Mouse (Mus musculus) retina, postnatal 1 day (tissue): ENCODE results near the gene Dab2ip.

Source experiments
- DNase-seq: peaks from one replicate; pipeline ENCODE4 v3.0.0-alpha.2; 2012

Dab2ip gene

DNA sequence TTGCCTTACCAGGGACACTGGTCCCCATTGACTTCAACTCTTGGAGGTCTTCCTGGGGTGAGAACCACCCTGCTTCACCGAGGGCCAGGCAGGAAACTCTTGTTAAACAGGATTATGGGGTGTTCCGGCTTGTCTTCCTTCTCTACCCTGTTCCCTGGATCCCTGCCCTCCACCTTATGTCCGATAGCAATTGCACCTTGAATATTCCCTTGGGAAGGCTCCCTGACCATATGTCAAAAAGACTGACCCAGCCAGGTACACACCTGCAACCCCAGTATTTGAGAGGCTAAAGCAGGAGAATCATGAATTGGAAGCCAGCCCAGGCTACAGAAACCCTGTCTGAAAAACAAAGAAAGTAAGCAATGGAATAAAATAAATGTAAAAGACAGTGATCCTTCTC is 40.8 kb downstream of the Dab2ip start:
- DNase-seq, result no peak

DNA sequence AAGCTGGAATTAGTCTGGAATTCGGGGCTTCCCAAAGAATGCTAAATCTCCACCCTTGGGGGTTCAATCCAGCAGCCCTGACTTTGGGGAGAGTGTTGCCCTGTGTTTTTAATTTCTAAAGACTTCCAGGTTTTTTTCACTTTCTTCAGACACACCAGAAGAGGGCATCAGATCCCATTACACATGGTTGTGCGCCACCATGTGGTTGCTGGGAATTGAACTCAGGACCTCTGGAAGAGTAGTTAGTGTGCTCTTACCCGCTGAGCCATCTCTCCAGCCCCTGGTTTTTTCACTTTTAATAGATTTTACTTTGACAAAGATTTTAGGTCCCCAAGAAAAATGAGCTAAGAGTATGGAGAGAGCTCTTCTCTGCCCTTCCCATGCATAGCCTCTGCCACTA is 43.6 kb downstream of the Dab2ip start:
- no peak for DNase-seq

DNA sequence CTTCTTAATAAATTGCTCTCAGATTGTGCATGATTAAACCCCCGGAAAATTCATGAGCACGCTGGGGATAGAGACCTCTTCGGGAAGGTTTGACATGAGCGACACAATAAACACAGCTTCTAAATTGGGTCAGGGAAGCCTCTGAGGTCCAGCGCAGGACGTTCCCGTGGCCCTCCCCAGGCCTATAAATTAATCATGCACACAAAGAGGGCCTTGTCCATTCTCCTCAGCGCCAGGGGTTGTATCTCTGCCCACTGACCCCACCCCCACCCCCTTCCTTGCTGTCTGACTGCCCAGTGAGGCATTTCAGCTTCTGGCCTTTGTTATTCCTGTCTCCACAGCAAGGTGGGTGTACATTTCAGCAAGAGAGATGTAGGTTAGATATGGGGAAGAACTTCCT is 49.4 kb downstream of the Dab2ip start:
- DNase-seq, result peak; percentile 94

DNA sequence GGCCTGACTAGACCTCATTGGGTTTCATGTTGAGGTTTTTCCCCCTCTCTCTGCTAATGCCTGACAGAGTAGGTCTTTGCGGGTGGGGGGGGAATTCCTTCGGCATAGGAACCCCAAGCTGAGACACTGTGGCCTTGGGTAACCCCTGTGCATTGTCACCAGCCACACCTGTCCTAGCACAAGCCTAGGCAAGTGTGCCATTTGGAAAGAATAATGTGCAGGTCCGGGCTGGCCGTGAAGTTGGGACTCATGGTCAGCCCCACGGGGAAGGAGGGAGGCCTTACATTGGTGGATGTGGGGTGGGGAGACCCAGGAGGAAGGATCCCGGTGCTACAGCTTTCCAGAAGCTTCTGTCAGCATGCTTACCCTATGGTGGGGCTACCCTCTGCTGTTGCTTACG is 50.8 kb downstream of the Dab2ip start:
- DNase-seq, result no peak

DNA sequence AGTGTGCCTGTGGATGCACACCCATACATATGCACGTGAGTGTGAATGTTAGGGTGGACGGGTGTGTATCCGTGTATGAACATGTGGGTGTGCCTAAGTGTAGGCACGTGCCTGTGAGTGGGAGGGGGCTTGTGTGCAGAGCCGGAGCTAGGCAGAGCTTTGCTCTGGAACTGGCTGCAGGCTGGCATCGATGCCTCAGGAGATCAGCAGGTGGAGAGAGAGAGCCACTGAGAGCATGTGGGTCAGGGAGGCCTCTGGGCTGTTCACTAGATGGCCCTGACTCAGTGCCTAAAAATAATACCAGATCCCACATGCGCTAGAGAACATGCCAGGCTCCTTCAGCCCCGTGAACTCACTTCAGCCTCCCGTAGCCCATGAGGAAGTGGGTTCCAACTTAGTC is 51.3 kb downstream of the Dab2ip start:
- DNase-seq, result peak; percentile 76

DNA sequence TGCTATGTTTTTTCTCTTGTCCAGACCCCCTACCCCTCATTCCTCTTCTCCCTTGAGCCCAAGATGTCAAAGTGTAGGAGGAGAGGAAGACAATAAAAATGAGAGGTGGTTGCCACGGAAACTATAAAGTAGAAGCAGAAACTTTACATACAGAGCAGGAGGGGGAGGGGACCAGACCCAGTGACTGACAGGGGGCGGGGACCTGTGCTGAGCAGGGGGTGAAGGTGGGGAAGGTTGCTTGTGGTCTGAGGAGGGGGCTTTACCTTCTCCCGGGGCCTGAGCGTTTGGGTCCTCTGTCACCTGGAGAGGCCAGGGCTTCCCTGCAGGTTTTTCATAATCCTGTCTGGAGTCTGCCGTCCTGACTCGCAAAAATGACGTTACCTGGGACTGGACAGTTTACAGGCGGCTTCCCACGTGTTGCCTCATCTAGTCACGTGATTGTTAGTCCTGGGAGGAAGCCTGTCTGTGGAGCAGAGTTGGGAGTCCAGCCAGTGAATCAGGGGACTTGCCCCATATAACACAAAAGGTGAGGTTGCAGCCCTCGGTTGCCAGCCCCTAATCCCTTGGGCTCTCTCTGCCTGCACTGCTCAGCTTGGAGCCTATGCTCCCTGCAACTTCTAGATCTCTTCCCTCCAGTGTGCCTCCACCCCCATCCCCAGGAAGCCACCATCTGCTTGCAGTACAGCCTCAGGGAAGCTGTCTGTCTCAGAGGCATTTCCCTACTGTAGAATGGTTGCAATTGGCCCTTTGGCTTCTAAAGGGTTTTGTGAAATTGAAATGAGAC is 52.3 kb downstream of the Dab2ip start:
- peak; percentile 50 for DNase-seq

DNA sequence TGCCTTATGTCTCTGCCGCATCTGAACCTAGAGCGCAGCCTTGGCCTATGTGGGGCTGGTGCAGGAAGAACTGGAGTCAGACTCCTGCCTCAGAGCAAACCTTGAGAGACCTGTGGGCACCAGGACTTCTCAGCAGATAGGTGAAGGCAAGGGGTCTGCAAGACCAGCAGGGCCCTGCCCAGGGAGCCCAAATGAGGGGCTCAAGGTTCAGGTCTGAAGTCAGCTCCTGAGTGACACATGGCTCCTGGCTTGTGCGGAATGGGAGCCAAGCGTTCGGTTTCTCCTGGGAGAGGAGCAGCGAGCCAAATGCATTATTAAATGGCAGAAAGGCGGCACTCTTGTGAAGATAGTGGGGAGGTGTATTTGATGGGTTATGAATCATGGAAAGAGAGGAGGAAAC is 52.9 kb downstream of the Dab2ip start:
- DNase-seq, result no peak

DNA sequence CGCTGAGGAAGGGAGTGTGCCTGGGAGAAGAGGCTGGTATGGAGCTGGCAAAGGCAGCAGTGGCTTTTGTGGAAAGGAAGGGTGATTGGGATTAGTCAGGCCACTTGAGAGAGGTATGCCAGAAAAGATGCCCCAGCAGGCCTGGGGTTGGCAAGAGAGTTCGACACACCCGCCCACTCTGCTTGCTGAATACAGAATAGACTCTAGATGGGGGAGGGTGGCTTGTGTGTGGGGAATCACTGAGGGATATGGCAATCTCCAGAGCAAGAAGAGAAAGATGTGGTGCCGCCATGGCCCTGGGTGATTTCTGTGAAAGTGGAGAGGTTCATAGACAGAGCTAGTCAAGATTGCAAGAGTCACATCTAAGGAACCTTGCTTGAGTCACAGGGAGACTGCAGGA is 53.6 kb downstream of the Dab2ip start:
- no peak for DNase-seq

DNA sequence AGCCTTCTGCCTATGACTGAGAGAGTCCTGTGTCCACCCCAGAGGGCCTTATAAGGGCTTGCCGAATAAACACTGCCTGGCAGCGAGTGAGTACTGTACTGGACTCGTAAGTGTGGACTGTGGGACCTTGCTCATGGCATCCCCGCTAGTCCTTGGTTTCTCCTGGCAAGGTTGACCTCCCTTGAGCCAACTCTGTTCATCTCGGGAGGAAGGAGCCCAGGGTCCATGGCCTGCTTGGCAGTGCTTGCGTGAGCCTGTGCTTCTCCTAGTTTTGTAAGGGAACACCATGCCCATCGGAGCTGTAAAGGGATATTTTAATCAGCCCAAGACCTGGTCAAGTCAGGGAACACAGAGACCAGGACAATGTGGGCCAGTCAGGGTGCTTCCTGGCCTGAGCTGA is 54.2 kb downstream of the Dab2ip start:
- no peak for DNase-seq

DNA sequence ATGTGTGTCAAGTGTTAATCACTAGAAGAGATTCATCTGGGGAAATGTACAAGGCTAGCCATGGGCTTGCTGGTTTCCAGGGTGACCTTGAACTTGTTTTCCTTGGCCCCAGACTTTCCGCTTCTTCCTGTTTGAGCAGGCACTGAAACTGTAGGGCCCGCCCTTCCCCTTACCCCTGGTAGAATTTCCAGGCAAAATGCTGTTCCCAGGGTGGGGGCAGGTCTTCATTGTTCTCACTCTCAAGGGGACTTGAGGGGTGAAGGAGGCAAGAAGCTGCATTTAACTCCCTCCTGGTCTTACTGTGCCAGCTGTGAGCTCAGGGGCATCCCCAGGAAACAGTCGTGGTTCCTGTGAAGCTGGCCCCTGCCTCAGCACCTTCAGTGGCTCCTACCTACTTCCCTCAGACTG is 55.9 kb downstream of the Dab2ip start:
- no peak for DNase-seq

DNA sequence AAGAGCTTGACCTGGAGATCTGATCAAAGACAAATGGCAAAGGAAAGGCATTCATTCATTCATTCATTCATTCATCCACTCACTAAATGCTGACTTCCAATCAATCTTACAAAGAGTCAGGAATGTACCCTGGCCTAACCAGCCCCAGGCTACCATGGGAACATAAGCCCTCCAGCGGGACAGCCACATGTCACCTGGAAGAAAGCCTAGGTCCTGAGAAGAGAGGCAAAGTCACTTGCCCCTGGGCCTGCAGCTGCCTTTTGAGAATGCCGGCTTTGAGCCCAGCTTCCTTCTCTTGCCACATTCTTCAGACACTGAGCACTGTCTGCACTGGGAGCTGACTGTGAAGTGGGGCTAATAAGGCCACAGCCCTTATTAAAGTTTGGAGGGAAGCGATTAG is 56.3 kb downstream of the Dab2ip start:
- DNase-seq, result no peak

DNA sequence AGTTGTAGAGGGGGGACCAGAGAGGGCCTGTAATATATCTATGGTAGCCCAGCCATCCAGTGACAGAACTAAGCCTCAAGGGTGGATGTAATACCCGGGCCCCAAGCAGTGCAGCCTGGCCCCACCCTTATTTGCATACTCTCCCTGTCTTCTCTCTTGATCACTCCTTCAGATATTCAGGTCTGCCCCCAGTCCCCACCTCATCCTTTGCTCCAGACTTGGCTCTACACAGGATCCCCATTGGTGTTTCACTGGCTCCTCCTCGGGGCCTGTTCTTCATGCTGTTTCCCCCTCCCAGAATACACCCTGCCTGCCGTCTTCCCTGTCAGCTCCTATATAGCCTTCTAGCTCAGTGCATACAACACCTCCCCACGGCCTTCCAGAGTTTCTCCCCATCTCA is 57.3 kb downstream of the Dab2ip start:
- no peak for DNase-seq

DNA sequence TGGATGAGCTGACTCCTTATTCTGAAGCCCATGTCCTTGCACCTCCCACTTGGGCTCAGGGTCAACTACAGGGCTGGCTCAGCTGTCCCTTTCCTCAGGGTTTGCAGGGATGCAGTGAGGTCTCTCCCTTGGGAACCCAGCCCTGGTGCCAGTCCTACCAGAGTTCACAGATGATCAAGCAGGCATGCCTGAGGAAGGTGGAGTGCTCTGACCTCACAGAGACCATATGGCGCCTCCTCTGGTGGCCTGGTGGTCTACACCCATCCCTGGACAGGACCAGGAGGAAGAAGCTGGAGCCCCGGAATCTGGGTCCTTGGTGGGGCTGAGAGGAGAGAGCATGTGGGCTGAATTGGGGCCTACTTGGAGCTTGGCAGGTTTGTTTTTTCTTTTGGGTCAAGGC is 57.9 kb downstream of the Dab2ip start:
- no peak for DNase-seq

DNA sequence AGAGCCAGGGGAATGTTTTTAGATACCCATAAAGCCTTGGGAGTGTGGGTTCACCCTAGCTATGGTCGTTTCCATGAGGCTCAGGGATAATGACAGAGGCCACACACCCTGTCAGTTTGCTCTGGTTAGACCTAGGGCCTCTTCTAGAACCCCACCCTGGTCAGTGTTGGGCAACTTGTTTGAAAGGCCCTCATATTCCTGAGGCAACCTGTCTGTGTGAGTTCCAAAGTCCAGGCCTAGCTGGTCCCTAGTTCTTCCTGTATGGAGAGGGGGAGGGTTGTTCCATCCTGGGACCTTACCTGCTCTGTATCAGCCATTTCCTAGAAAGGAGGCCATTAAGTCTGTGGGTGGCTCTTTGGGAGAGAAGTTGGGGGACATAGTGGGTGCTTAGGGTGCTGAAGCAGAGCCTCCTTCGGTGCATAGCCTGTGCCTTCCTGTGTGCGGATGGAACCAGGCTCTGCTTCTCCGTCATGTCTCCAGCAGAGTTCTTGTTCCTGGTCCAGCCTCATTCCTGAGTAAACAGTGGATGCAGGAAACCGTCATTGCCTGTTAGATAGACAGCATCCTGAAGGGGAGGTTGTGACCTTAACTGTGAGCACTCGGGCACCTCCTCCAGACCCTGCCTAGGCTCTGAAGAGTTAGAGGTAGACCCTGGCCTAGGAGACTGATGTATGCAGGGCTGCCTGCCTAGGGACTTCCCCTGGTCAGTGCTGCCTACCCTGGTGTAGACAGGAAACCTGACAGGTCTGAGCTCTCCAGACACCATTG is 59.0 kb downstream of the Dab2ip start:
- no peak for DNase-seq

DNA sequence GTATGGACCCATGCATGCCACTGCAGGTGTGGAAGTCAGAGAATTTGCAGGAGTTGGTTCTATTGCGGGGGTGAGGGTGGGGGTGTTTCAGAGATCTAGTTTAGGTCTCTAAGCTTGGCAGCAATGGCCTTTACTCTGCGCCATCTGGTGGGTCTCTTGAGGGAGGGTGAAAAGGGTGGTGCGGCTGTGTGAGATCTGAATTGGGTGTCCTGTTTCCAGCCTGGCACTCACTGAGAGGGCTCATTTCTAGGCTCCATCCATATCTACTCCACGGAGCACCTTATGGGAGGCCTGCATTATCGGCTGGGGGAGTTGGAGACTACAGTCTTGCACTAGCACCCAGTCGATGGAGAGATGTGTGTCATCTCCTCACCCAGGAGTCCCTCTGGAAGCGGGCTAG is 60.9 kb downstream of the Dab2ip start:
- no peak for DNase-seq

DNA sequence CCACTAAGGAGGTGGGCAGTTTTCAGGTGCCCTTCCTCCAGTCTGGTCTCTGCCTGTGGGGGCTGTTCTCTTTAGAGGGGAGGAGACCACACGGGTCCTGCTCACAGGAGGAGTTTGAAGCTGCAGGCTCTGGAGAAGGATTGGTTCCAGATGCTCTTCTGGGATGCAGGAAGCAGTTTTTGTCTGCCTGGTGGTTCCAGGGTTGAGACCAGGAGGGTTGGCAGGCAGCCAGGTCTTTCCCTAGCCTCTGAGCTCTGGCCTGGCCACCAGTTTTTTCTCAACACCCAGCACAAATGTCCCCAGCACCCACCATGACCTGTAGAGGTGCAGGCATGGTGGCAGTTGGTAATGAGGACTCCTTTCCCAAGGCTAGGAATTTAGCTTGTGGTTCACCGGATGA is 61.5 kb downstream of the Dab2ip start:
- DNase-seq, result no peak

DNA sequence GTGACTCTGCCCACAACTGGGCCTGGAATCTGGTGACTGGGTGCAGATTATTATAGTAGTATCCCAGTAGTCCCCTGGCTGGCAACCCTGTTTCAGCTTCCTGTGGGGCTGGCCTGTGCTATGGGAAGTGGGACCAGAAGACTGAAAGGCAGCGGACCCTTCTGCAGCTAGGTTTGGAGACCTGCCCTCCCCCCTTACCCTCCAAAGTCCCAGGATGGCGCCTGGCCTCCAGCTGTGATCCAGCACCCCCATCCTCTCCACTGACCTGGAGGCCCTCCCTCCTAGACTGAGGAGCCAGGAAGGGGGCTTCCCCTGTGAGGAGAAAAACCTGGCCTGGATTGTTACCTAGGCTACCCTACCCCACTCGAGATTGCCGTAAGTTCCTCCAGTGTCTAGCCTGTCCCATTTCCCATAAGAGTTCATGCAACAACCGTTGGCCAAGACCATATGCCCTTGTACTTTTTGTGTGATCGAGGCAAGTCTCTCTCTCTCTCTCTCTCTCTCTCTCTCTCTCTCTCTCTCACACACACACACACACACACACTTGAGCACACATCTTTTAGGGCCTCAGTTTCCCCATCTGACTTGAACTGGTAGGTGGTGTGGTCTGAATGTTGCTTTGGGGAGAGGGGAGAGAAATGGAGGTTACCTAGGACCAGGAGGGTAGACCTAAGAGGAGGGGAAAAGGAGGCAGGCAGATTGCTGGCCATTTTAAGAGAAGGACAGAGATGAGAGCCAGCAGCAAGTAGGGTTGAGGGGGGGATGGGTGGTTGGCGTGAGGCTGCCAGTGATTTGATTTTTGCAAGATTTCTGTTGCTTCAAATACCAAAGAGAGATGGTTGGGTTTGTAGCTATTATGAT is 62.5 kb downstream of the Dab2ip start:
- DNase-seq, result peak; percentile 79

DNA sequence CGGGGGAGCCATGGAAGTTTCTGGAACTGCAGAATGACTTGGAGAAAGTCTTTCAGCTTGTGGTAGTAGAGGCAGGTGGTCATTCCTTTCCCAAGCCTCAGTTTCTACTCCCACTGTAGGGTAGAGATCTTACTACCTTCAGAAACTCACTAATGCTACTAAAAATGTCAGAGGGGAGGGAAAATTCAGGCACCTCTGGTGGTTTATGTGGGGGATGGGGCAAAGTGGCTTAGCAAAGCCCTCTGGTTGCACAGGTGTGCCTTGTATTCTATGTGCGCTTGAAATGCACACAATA is 63.1 kb downstream of the Dab2ip start:
- no peak for DNase-seq

DNA sequence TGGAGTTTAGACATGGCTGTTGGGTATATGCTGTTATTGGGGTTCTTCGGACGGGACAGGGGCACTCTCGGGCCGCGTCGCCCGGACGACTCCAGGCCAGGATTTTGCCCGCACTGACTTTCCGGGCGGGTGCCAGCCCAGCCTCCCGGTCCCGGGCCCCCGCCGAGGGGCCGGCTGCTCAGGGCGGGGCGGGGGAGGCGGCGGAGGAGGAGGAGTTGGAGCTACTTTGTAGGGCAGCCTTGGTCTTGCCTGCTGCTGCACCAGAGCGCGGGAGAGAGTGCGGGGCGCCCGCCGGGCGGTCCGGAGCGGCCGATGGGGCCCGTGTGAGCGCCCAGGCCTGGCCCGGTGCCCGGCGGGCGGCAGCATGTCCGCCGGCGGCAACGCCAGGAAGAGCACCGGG is 63.7 kb downstream of the Dab2ip start:
- peak; percentile 91 for DNase-seq

DNA sequence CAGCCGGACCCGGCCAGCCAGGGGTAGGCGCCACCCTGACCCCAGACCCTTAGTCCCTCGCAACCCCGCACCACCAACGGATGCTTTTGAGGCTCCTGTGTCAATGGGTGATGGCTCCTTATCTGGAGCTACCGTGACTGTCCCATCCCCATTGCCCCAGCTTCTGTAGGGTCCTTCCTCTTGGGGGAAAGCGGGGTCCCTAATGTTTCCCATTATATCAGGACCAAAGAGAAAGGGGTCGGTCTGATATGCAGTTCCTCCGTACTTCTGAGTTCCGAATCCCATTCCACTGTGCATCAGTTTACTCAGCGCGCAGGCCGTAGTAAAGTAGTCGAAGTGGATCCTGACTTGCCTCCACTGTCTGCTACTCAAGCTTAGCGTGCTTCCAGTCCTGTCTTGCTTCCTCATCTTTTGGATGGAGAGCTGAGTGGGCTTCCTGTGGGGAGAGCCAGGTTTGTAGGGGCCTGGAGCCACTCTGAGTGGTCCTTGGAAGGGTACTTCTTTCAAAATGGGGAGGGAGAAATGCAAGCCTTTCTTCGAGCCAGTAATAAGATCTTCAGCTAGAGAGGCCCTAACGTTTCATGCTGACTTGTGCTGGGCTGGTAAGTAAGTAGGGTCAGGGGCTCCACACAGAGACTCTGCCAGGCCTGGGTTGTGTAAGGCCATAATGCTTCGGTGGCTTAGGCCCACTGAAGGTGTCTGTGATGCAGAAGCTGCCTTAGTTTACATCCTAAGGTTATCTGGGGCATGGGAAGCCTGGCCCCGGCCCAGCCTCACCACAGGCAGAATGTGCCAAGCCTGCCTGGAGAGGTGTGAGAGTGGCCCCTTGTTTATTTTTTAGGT is 64.4 kb downstream of the Dab2ip start:
- no peak for DNase-seq

DNA sequence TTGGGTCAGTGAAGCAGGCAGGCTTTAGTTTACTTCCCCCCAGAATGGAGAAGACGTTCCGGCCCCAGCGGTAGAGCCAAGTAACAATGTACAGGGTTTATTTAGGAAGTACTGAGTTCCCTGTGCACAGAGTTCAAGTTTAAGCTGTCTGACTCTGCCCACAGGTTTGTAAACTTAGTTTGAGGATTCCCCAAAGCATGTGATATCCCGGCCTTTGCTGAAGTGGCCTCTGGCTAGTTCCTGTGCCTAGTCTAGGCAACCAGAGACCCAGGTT is 65.0 kb downstream of the Dab2ip start:
- DNase-seq, result no peak

DNA sequence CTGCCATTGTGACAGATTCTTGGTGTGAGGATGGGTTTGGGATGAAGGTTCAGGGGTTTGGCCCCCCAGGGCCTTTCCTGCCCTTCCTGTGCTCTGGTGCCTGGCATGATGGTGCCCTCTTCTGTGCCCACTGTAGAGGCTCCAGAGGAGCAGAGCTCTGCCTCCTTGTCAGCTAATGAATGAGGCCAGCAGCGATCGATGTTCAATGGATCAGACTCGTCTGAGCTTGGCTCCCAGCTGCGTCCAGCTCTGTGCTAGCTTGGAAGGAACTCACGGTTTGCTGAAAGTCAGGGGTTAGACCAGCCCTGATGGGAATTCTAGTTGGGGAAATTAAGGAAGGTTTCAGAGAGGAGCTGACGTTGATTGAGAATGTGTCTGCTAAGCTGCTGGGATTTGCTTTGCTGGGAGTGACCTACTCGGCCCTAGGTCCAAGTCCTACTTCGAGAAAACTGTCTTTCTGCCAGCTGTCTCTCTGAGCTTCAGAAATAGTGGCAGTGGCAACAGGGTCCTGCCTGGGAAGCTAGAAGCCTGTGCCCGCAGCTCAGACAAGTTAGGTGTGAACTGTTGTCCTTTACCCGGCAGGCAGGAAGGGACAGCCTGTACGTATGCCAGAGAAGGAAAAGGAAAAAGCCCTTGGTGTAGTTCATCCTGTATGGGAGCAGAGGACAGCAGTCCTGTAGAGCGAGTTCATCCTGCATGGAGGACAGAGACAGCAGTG is 65.5 kb downstream of the Dab2ip start:
- DNase-seq, result no peak
